ENCODE assay signal across 11 mouse cellular contexts in genomic region chr9:87973531-87973930, GRCm38 (mm10).
DNase-seq lines count a peak whose midpoint lies in the region; ATAC-seq lines count a peak whose summit lies in the region.
"Had no signal": no experiment of that assay in that cellular context is flagged by ENCODE, and none has a peak within 500 bp of the region (broad histone marks: within the 10 kb centered on the region; RNA-seq: fewer than 3 reads in every experiment).

No protein-coding gene starts in this region.

- 46% methylated on average over 6 of the region's 6 CpGs for WGBS in kidney, embryonic 15.5 days
- WGBS in limb, embryonic 10.5 days: 48% methylated on average over 6 of the region's 6 CpGs

- DNase-seq in adrenal gland, adult 18-20 months (ENCODE audit: low spot score in 2 of 2): peak; percentile 6 to 21
- no peak for DNase-seq in adrenal gland, adult 8-10 months
- DNase-seq in kidney, adult 11 months: no peak
- peak; percentile 70 for DNase-seq in ES-CJ7 (ENCODE audit: low read depth, low spot score)
- DNase-seq in limb, embryonic 10.5 days (ENCODE audit: low spot score): peak; percentile 48
- no peak for DNase-seq in urinary bladder, adult 2 months (ENCODE audit: low spot score)
- DNase-seq: thymus, postnatal 25 days had no signal

- ATAC-seq in kidney, embryonic 15.5 days (replicated peaks; ENCODE audit: low FRiP score): peak; percentile 40; the same call in 1 of the 2 replicates
- no peak for ATAC-seq in activated CD4-positive, CD25-positive, alpha-beta regulatory T cell, adult 4 months

- no peaks in the 10 kb centered on the region for H3K4me1 ChIP-seq in kidney, embryonic 15.5 days
- H3K4me1 ChIP-seq in limb, embryonic 10.5 days: 0 out of 2 replicates have a peak, but pooled peaks cover 5% of the 10 kb centered on the region
- H3K4me1 ChIP-seq: hindbrain, embryonic 15.5 days; megakaryocyte, embryonic 14.5 days had no signal

- no peaks in the 10 kb centered on the region for H3K9me3 ChIP-seq in kidney, embryonic 15.5 days (replicated peaks)
- H3K9me3 ChIP-seq in limb, embryonic 10.5 days (replicated peaks): no peaks in the 10 kb centered on the region
- H3K9me3 ChIP-seq: hindbrain, embryonic 15.5 days had no signal

- no peak overlapping the region for H3K27ac ChIP-seq in kidney, embryonic 15.5 days
- H3K27ac ChIP-seq in limb, embryonic 10.5 days: no peak overlapping the region
- H3K27ac ChIP-seq: hindbrain, embryonic 15.5 days had no signal

- no peaks in the 10 kb centered on the region for H3K36me3 ChIP-seq in kidney, embryonic 15.5 days
- no peaks in the 10 kb centered on the region for H3K36me3 ChIP-seq in limb, embryonic 10.5 days
- H3K36me3 ChIP-seq: hindbrain, embryonic 15.5 days had no signal

- no peak overlapping the region for H3K9ac ChIP-seq in kidney, embryonic 15.5 days
- H3K9ac ChIP-seq: hindbrain, embryonic 15.5 days had no signal

- H3K27me3 ChIP-seq in kidney, embryonic 15.5 days: no peaks in the 10 kb centered on the region
- H3K27me3 ChIP-seq in limb, embryonic 10.5 days (ENCODE audit: low read depth, poor library complexity, severe bottlenecking): peaks cover 17% of the 10 kb centered on the region; the same call in 1 of the 2 replicates
- H3K27me3 ChIP-seq: hindbrain, embryonic 15.5 days; megakaryocyte, embryonic 14.5 days had no signal

- H3K4me2 ChIP-seq in kidney, embryonic 15.5 days: no peak overlapping the region
- H3K4me2 ChIP-seq: hindbrain, embryonic 15.5 days had no signal

- H3K4me3 ChIP-seq in kidney, embryonic 15.5 days (replicated peaks): no peak overlapping the region
- H3K4me3 ChIP-seq in limb, embryonic 10.5 days: no peak overlapping the region
- H3K4me3 ChIP-seq: hindbrain, embryonic 15.5 days; megakaryocyte, embryonic 14.5 days had no signal

Comparison
In these comparisons a context has a peak if more than half of its experiments do, and no peak if none do; other contexts are left out.
1. DNase-seq: peak in adrenal gland, adult 18-20 months (2 of 2), ES-CJ7 (single experiment) and limb, embryonic 10.5 days (single experiment); none in adrenal gland, adult 8-10 months (single experiment), kidney, adult 11 months (single experiment) and urinary bladder, adult 2 months (single experiment).